ENCODE assay signal across 32 mouse cellular contexts in genomic region chr5:67961708-67962629, GRCm38 (mm10). TPM values are rescaled to one million over a fixed set of nuclear protein-coding genes. Genes with fewer than 3 reads are reported as not detected.
A peak's percentile ranks its signal among the peaks of the same experiment; 100 is the strongest.
DNase-seq lines count a peak whose midpoint lies in the region; ATAC-seq lines count a peak whose summit lies in the region.
"Had no signal": no experiment of that assay in that cellular context is flagged by ENCODE, and none has a peak within 500 bp of the region (broad histone marks: within the 10 kb centered on the region; RNA-seq: fewer than 3 reads in every experiment).

No protein-coding gene starts in this region.

- ATAC-seq in intestine, embryonic 16.5 days, result peak; percentile 94
- no peak for ATAC-seq in heart, embryonic 12.5 days (ENCODE audit: insufficient number of reproducible peaks, low FRiP score)
- ATAC-seq: forebrain, postnatal 0 days; hindbrain, embryonic 16.5 days; midbrain, embryonic 16.5 days; Patski had no signal

- DNase-seq in frontal cortex, adult 2 months (ENCODE audit: extremely low spot score in 1 of 2, low spot score in 1 of 2), result peak; percentile 8 to 51
- no peak for DNase-seq in frontal cortex, postnatal 10 days (ENCODE audit: low spot score in 2 of 2)
- peak; percentile 19 to 47 for DNase-seq in right cerebral cortex, adult 2 months (ENCODE audit: low spot score in 2 of 2)
- DNase-seq in right cerebral cortex, postnatal 14 days, result no peak
- no peak for DNase-seq in urinary bladder, adult 18-20 months (ENCODE audit: low spot score in 2 of 2)
- DNase-seq: adrenal gland, postnatal 10 days; cerebellum, adult 11 months; cerebellum, postnatal 14 days; forebrain, postnatal 0 days; kidney, postnatal 14 days; lung, embryonic 14.5 days; lung, postnatal 14 days; thymus, postnatal 14 days had no signal

- no peaks in the 10 kb centered on the region for H3K36me3 ChIP-seq in intestine, embryonic 16.5 days (ENCODE audit: control insufficient read depth, insufficient read depth, low read length)
- H3K36me3 ChIP-seq in heart, embryonic 12.5 days, result no peaks in the 10 kb centered on the region
- H3K36me3 ChIP-seq: embryonic facial prominence, embryonic 10.5 days; embryonic facial prominence, embryonic 15.5 days; forebrain, embryonic 12.5 days; heart, embryonic 15.5 days; limb, embryonic 12.5 days; liver, embryonic 15.5 days; stomach, embryonic 15.5 days had no signal

- no peaks in the 10 kb centered on the region for H3K27me3 ChIP-seq in intestine, embryonic 16.5 days (replicated peaks; ENCODE audit: control insufficient read depth, insufficient read depth, low read length)
- no peaks in the 10 kb centered on the region for H3K27me3 ChIP-seq in heart, embryonic 12.5 days (replicated peaks)
- H3K27me3 ChIP-seq: embryonic facial prominence, embryonic 15.5 days; forebrain, embryonic 12.5 days; heart, embryonic 15.5 days; limb, embryonic 12.5 days; liver, embryonic 15.5 days; Patski; stomach, embryonic 15.5 days had no signal

- no peak overlapping the region for H3K9ac ChIP-seq in intestine, embryonic 16.5 days (ENCODE audit: low read depth, low read length)
- no peak overlapping the region for H3K9ac ChIP-seq in heart, embryonic 12.5 days
- H3K9ac ChIP-seq: embryonic facial prominence, embryonic 15.5 days; forebrain, embryonic 12.5 days; forebrain, postnatal 0 days; heart, embryonic 15.5 days; limb, embryonic 12.5 days; liver, embryonic 15.5 days; lung, embryonic 14.5 days; stomach, embryonic 15.5 days had no signal

- no peaks in the 10 kb centered on the region for H3K9me3 ChIP-seq in intestine, embryonic 16.5 days (ENCODE audit: control insufficient read depth, low read length)
- H3K9me3 ChIP-seq in heart, embryonic 12.5 days (replicated peaks), result no peaks in the 10 kb centered on the region
- H3K9me3 ChIP-seq: embryonic facial prominence, embryonic 10.5 days; embryonic facial prominence, embryonic 15.5 days; forebrain, embryonic 12.5 days; heart, embryonic 15.5 days; limb, embryonic 12.5 days; liver, embryonic 15.5 days; stomach, embryonic 15.5 days had no signal

- no peak overlapping the region for H3K4me2 ChIP-seq in intestine, embryonic 16.5 days (ENCODE audit: low read depth, low read length)
- no peak overlapping the region for H3K4me2 ChIP-seq in heart, embryonic 12.5 days
- H3K4me2 ChIP-seq: embryonic facial prominence, embryonic 15.5 days; forebrain, embryonic 12.5 days; heart, embryonic 15.5 days; limb, embryonic 12.5 days; liver, embryonic 15.5 days; lung, embryonic 14.5 days; midbrain, embryonic 11.5 days; stomach, embryonic 15.5 days had no signal

- H3K4me3 ChIP-seq in intestine, embryonic 16.5 days (ENCODE audit: low read length), result no peak overlapping the region
- no peak overlapping the region for H3K4me3 ChIP-seq in heart, embryonic 12.5 days
- H3K4me3 ChIP-seq: embryonic facial prominence, embryonic 10.5 days; embryonic facial prominence, embryonic 15.5 days; forebrain, embryonic 12.5 days; heart, embryonic 15.5 days; left cerebral cortex, adult 2 months; limb, embryonic 12.5 days; liver, embryonic 15.5 days; stomach, embryonic 15.5 days had no signal

- 67% methylated on average over 7 of the region's 7 CpGs for WGBS in intestine, embryonic 16.5 days
- WGBS in heart, embryonic 12.5 days, result 73% methylated on average over 7 of the region's 7 CpGs

- H3K4me1 ChIP-seq in intestine, embryonic 16.5 days (ENCODE audit: control insufficient read depth, insufficient read depth, low read length), result no peaks in the 10 kb centered on the region
- H3K4me1 ChIP-seq in heart, embryonic 12.5 days (replicated peaks), result no peaks in the 10 kb centered on the region
- H3K4me1 ChIP-seq: embryonic facial prominence, embryonic 10.5 days; embryonic facial prominence, embryonic 15.5 days; forebrain, embryonic 12.5 days; heart, embryonic 15.5 days; limb, embryonic 12.5 days; liver, embryonic 15.5 days; stomach, embryonic 15.5 days had no signal

- H3K27ac ChIP-seq in intestine, embryonic 16.5 days (ENCODE audit: low read length), result peak overlapping the region; percentile 4; the same call in 1 of the 2 replicates
- no peak overlapping the region for H3K27ac ChIP-seq in heart, embryonic 12.5 days (ENCODE audit: poor library complexity, severe bottlenecking)
- H3K27ac ChIP-seq: embryonic facial prominence, embryonic 10.5 days; embryonic facial prominence, embryonic 15.5 days; forebrain, embryonic 12.5 days; heart, embryonic 15.5 days; left cerebral cortex, adult 2 months; limb, embryonic 12.5 days; liver, embryonic 15.5 days; stomach, embryonic 15.5 days had no signal

RNA-seq across cellular contexts. Expression of gene Gm21905, which starts 15.7 kb away (rescaled TPM):
- polyA plus RNA-seq in frontal cortex, adult 2 months (2012; rRNA removed), result not detected in 2 replicates
- not detected in 2 replicates for polyA plus RNA-seq in intestine, embryonic 16.5 days (2015; fragmentation: Nextera tagmentation; extraction: Ambion mirVana)
- polyA plus RNA-seq in heart, embryonic 12.5 days (2016; fragmentation: Nextera tagmentation; extraction: Ambion mirVana), result not detected in 2 replicates
- polyA plus RNA-seq: embryonic facial prominence, embryonic 10.5 days; embryonic facial prominence, embryonic 15.5 days; forebrain, embryonic 12.5 days; forebrain, postnatal 0 days; heart, embryonic 15.5 days; hindbrain, embryonic 11.5 days; hindbrain, embryonic 16.5 days; intestine, embryonic 14.5 days; kidney, embryonic 14.5 days; limb, embryonic 12.5 days; liver, adult 2 months; liver, embryonic 15.5 days; lung, embryonic 14.5 days; midbrain, embryonic 11.5 days; midbrain, embryonic 16.5 days; neural tube, embryonic 11.5 days; Patski; stomach, embryonic 15.5 days had no signal

RNA-seq across cellular contexts. Expression of gene Gm5108, which starts 20.5 kb away (rescaled TPM):
- polyA plus RNA-seq in frontal cortex, adult 2 months (2012; rRNA removed), result not detected in 2 replicates
- polyA plus RNA-seq in intestine, embryonic 16.5 days (2015; fragmentation: Nextera tagmentation; extraction: Ambion mirVana), result not detected in 2 replicates
- polyA plus RNA-seq in heart, embryonic 12.5 days (2016; fragmentation: Nextera tagmentation; extraction: Ambion mirVana), result not detected in 2 replicates
- polyA plus RNA-seq: embryonic facial prominence, embryonic 10.5 days; embryonic facial prominence, embryonic 15.5 days; forebrain, embryonic 12.5 days; forebrain, postnatal 0 days; heart, embryonic 15.5 days; hindbrain, embryonic 11.5 days; hindbrain, embryonic 16.5 days; intestine, embryonic 14.5 days; kidney, embryonic 14.5 days; limb, embryonic 12.5 days; liver, adult 2 months; liver, embryonic 15.5 days; lung, embryonic 14.5 days; midbrain, embryonic 11.5 days; midbrain, embryonic 16.5 days; neural tube, embryonic 11.5 days; Patski; stomach, embryonic 15.5 days had no signal

Comparison
In these comparisons a context has a peak if more than half of its experiments do, and no peak if none do; other contexts are left out.
1. DNase-seq: peak in frontal cortex, adult 2 months (2 of 2) and right cerebral cortex, adult 2 months (2 of 2); none in frontal cortex, postnatal 10 days (0 of 2), right cerebral cortex, postnatal 14 days (single experiment) and urinary bladder, adult 18-20 months (0 of 2).